Mouse (Mus musculus) brown adipose tissue, adult 24 weeks (tissue): ENCODE results near the gene Flt4. TPM values are rescaled to one million over a fixed set of nuclear protein-coding genes. Genes with fewer than 3 reads are reported as not detected.
A peak's percentile ranks its signal among the peaks of the same experiment; 100 is the strongest.

Experiments used
- H3K27ac ChIP-seq: fragments of 200-500 bp; replicated peaks from 2 replicates; pipeline ENCODE4 v1.5.1; 2012; ENCODE audit warnings: low read depth, mild to moderate bottlenecking, low read length
- H3K4me1 ChIP-seq: fragments of 200-500 bp; 2 replicates; pipeline ENCODE4 v1.6.1; 2012; ENCODE audit warnings: low read length, mixed read lengths; ENCODE audit not compliant: control insufficient read depth, insufficient read depth, insufficient read length
- H3K4me3 ChIP-seq: fragments of 200-500 bp; 2 replicates; pipeline ENCODE4 v1.5.1; 2012; ENCODE audit warnings: low read depth, mild to moderate bottlenecking, low read length, moderate library complexity; ENCODE audit not compliant: insufficient read depth
- polyA plus RNA-seq: library from polyadenylated mRNA; stranded (reverse); fragments of >200 nt; gene quantifications from 2 replicates; pipeline ENCODE4 v1.2.4, GENCODE M21; 2012; ENCODE audit not compliant: missing spikeins, insufficient read depth, insufficient read length

The Flt4 gene
- polyA plus RNA-seq, 1 experiment, result 2.1 TPM

DNA sequence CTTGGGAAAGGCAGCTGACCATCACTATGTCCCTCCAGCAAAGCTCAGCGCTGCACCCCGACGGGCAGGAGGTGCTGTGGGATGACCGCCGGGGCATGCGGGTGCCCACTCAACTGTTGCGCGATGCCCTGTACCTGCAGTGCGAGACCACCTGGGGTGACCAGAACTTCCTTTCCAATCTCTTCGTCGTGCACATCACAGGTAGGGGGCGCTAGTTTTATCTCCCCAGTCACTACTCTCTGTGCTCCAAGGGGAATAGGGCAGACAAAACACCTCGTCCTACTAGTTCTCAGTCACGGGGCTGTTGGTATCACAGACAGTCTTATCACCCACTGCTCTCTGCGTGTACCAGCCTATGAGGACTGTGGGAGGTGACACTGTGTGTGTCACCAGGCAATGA, 16.8 kb downstream of the Flt4 start:
- Histone ChIP-seq H3K4me3 (no peak overlapping the region), H3K27ac (no peak overlapping the region), H3K4me1 (peaks cover 8% of the 10 kb centered on the region; the same call in 1 of the 2 replicates)

DNA sequence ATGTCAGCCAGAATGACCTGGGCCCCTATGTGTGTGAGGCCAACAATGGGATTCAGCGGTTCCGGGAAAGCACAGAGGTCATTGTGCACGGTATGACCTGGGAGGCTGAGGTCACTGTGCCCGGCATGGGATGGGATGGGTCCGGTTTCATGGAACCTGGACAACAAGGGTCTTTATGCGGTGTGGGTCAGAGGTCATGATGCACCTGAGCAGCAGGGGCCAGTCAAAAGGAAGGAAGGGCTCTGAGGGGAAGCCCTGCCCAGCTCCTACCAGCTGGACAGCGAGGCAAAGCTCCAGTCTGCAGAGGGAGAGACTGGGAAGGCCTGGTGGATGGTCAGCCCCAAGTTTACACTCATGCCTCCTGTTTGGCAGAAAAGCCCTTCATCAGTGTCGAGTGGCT, 17.7 kb downstream of the Flt4 start:
- H3K27ac ChIP-seq, result no peak overlapping the region
- peaks cover 11% of the 10 kb centered on the region for H3K4me1 ChIP-seq
- no peak overlapping the region for H3K4me3 ChIP-seq

DNA sequence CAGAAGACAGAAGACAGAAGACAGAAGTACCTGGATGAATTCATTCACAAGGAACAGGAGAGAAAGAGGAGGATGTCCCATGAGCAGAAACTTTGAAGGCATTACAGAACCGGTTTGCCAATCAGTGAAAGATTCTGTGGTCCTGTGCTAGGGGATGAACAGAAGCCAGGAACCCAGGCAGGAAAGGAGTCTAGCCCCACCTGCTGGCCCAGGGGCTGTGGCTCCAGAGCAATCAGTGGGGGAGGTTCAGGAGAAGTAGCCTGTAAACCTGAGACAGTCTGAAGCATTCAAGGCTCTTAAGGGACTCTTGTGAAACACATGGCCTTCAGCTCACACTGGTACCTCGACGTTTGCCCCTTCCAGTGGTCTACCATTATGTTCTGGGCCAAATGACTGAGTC, 22.1 kb downstream of the Flt4 start:
- Histone ChIP-seq H3K27ac (no peak overlapping the region), H3K4me1 (peaks cover 14% of the 10 kb centered on the region), H3K4me3 (no peak overlapping the region)

DNA sequence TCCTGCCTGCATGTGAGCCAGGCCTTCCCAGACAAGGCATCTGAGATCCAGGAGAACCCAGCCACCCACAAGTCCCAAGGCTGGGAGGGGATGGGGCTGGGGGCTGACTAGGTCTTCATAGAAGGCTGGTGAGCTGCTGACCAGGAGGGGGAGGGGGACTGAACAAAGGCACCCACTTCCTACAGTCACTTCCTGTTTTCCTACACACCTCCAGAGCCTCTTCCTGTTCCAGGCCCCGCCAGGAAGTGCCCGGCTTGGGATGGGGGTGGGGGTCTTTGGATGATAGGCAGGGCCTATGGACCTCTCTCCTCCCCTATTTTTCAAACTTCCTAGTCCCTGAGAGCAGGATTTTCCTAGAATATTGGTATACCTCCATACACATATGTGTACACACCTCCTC, 23.2 kb downstream of the Flt4 start:
- H3K4me1 ChIP-seq, result peaks cover 14% of the 10 kb centered on the region
- peak overlapping the region; percentile 25 for H3K27ac ChIP-seq
- H3K4me3 ChIP-seq, result no peak overlapping the region

DNA sequence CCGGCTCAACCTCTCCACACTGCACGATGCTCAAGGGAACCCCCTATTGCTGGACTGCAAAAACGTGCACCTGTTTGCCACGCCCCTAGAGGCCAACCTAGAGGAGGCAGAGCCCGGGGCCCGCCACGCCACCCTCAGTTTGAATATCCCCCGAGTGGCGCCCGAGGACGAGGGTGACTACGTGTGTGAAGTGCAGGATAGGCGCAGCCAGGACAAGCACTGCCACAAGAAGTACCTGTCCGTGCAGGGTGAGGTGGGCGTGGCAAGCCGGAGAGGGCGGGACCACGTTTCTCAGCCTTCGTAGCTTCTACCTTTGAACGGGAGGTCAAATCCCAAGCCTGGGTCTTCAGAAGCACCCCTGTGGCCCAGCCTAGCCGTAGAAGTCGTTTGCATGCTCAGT, 25.0 kb downstream of the Flt4 start:
- H3K4me3 ChIP-seq, result no peak overlapping the region
- H3K4me1 ChIP-seq, result peaks cover 14% of the 10 kb centered on the region
- no peak overlapping the region for H3K27ac ChIP-seq

DNA sequence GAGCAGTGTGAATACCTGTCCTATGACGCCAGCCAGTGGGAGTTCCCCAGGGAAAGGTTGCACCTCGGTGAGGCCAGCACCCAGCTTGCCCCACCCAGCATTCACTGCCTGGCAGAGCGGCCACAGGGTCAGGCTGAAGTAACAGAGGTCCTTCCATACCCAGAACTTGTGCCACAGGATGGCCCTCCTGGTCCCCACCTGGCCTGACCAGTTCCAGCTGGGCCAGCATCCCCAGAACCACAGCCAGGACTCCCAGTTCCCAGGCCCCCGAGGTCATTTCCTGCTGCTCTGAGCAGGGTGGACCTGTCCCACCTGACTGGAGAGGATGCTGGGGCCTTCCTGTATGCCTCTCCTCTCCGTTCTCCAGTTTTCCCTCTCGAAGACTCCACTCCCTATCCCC, 26.6 kb downstream of the Flt4 start:
- Histone ChIP-seq H3K4me1 (peaks cover 14% of the 10 kb centered on the region), H3K4me3 (no peak overlapping the region), H3K27ac (no peak overlapping the region)

DNA sequence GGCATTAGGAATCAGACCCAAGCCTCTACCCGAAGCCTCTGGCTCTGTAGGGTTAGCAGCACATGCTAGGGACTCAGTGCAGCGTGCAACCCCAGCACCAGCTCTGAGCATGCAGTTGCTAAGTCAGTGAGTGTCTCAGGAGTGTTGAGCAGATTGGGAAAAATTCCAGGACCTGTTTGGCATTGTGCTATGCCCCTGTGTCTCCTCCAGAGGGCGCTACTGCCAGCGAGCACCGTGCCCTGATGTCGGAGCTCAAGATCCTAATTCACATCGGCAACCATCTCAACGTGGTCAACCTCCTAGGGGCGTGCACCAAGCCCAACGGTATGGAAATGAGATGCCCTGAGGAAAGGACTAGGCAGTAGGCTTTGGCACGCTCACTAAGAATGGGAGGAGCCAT, 27.4 kb downstream of the Flt4 start:
- peaks cover 13% of the 10 kb centered on the region for H3K4me1 ChIP-seq
- H3K27ac ChIP-seq, result no peak overlapping the region
- no peak overlapping the region for H3K4me3 ChIP-seq

DNA sequence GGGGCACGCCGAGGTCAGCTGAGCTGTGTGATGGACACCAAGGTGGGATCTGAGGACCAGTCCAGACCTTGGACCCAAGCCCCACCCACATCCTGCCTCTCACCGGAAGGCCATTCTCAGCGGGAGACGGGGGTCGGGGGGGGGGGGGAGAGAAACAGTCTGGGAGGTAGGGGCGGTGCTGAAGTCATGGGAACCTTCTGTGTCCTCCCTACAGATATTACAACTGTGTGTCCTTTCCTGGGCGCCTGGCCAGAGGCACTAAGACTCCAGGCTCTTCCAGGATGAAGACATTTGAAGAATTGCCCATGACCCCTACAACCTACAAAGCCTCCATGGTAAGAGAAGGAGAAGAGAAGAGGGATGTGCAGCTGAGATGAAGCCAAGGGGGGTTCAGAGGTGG, 36.6 kb downstream of the Flt4 start:
- H3K4me3 ChIP-seq, result no peak overlapping the region
- 0 out of 2 replicates have a peak, but pooled peaks cover 2% of the 10 kb centered on the region for H3K4me1 ChIP-seq
- no peak overlapping the region for H3K27ac ChIP-seq

DNA sequence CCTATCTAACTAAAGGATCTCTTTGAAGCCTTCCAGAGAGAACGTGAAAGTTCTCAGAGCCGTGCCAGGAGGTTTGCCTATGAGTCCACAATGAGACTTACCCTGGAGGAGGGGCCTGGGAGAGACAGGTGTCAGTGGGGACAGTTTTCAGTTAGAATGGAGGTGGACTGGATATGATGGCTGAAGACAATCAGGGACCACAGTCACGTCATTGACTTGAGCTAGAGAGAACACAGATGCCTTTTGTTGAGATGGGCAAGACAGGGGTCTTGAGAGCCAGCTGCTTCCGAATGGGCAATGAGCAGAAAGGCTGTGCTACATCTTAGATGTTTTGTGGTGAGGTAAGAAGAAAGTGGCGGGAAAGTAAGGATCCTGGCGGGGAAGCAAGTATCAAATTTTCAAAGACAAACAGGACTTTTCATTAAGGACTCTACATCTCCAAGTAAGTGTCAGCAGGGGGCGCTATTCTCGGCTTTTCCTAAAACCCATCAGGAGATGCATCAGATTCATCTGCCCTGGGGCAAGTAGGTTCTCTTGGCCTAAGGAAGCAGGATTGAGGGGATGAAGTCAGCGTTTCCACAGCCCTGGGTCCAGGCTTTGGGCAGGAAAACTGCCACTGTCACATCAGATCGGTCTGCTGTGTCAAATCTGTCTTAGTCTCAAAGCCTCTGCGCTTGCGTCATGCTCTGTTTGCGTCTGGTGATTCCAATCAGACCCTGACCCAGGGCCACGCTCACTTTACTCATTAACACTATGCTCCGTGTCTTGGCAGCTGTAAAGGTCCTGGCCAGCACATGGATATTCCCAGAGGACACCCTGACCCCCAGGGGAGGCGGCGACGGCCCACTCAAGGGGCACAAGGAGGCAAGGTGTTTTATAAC, 41.3 kb downstream of the Flt4 start:
- peaks cover 2% of the 10 kb centered on the region; the same call in 1 of the 2 replicates for H3K4me1 ChIP-seq
- H3K27ac ChIP-seq, result no peak overlapping the region
- no peak overlapping the region for H3K4me3 ChIP-seq

DNA sequence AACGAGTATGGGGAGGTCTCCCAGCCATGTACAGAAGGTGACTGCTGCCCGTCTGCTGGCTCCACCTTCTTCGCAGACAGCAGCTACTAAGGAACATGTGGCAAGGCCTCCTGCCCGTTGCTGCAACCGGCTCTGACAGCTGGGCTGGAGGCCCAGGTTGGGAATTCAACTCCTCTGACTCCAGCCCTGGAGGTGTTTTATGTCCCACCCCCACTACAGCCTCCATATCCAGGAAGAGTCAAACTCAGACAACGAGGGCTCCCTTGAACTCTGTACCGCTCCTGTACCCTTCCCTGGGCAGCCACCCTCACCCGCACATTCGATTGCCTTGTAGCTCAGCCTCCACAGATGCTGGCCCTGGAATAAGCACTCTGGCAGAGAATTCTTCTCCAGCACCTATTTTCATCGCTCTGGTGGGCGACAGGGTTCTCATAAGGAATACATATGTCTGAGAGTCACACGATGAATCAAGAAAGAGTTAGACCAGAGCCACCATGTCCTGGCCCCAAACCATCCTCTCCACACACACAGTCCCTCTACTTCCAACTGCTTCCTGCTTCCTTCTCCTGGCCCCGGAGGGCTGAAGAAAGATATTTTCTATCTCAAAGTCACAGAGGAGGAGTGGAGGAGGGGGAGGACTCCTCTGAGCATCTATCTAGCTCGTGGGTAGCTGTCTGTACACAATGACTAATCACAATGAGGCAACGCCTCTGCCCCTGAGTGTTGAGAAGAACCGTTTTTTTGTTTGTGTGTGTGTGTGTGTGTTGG, 42.1 kb downstream of the Flt4 start:
- Histone ChIP-seq H3K4me1 (peaks cover 2% of the 10 kb centered on the region; the same call in 1 of the 2 replicates), H3K4me3 (no peak overlapping the region), H3K27ac (no peak overlapping the region)

DNA sequence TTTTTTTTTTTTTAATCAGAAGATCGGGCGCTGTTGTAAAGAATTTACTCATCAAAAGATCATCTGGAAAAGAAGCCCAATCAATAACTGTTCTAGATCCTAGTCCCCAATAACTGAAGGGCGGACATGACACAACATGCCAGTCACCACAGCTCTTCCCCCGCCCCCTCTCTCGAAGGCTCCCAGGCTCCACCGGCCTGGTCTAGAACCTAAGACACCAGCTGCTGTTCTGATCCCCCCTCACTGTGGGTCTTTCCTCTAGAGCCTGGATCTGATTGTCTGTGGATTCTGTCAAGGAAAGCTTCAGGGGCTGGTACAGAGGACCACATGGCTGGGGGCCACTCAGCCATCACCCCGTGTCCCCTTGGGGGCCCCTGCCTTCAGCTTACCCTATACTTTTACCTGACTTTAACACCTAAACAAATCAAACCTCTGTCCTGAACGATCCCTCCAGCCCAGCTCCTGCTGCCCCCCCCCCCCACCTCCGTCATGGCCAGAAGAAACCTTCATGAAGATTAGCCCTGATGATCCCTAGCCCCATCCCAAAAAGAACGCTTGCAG, 42.8 kb downstream of the Flt4 start:
- no peak overlapping the region for H3K4me3 ChIP-seq
- H3K27ac ChIP-seq, result no peak overlapping the region
- H3K4me1 ChIP-seq, result peaks cover 2% of the 10 kb centered on the region; the same call in 1 of the 2 replicates

DNA sequence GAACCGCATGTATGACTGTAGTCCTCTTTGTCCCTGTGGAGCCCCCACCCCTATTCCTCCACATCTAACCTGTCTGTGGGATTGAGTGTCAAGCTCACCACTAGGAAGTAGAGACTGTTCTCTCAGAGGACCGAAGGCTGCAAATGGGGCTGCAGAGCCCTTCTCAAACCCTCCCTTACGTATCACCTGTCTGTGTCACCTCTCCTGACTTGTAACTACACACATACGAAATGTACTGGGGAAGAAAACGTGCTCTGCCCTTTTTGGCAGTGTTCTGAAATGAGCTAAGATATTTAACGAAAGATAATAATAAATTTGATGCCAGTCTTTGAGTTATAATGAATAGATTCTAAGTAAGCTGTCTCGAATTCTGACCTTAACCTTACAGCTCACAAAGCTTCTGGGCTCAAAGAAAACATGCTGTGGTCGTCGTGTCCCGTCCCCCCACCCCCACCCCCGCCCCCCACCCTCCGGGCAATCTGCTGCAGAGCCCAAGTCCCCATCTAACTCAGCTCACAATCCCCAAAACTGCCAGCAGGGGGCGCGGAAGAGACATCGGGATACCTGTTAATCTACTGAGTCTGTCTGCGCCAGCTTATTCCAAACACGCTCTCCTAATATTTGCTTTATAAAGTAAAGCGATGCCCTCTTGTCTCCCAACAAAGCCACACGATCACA, 43.5 kb downstream of the Flt4 start:
- peaks cover 2% of the 10 kb centered on the region; the same call in 1 of the 2 replicates for H3K4me1 ChIP-seq
- no peak overlapping the region for H3K27ac ChIP-seq
- H3K4me3 ChIP-seq, result peak overlapping the region; percentile 31; the same call in 1 of the 2 replicates

DNA sequence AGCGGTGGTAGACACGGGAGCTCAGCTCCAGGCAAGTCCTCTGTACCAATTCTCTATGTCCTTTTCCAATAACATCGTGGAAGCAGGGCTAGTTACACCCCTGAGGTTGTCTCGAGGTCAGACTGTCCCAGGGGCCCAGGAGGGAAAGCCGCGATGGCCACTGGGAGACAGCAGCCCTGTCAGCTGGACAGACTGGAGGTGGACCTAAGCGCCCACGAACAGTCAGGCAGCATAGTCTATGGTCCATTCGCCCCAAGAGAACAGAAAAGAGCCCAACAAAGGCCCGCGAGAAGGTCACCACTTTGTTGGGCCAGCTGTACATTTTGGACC, 44.0 kb downstream of the Flt4 start:
- Histone ChIP-seq H3K27ac (no peak overlapping the region), H3K4me3 (peak overlapping the region; percentile 31; the same call in 1 of the 2 replicates), H3K4me1 (peaks cover 2% of the 10 kb centered on the region; the same call in 1 of the 2 replicates)

DNA sequence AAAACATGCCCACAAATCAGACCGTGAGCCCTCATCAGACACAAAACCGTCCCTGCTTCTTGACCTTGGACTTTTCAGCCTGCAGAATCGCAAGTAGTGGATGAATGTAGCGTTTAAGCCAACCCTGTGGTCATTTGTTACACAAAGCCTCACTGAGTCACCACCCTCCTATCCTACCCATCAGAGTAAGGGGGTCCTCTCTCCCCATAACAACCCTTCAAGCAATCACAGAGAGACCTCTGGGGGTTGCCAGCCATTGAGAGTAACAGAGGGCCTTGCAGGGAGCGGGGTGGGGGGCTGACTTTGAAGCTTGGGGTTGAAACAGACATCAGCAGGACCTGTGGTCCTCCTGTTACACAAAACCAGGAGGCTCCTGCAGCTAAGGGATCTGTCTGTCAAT, 45.6 kb downstream of the Flt4 start:
- Histone ChIP-seq H3K4me3 (no peak overlapping the region), H3K4me1 (peaks cover 14% of the 10 kb centered on the region), H3K27ac (no peak overlapping the region)

DNA sequence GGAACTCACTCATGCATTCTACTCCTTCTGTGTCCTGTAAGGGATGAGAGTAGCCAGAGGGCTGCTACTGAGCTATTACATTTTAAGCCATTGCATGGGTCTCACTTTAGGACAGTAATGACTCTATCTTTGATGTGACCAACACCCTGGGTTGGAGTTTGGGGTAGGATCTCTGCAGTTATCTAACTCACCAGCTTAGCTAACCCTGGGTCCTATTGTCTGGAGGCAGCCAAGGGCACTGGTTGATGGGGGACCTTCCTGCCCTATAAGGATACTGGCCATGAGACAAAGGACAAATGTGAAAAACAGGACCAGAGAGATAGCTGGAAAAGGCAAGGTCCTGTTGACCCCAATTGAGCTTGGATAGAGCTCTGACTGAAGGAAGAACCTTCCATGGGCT, 46.4 kb downstream of the Flt4 start:
- H3K27ac ChIP-seq, result no peak overlapping the region
- peaks cover 15% of the 10 kb centered on the region for H3K4me1 ChIP-seq
- no peak overlapping the region for H3K4me3 ChIP-seq
